Mouse (Mus musculus) midbrain, embryonic 11.5 days (tissue): Measurements from ENCODE around the gene Rnf113a2. TPM values are rescaled to one million over a fixed set of nuclear protein-coding genes. Genes with fewer than 3 reads are reported as not detected.

Experiments used
- ATAC-seq: fragments of 200-750 bp; cut with Nextera tagmentation; 2 replicates; pipeline ENCODE4 v1.8.0; 2017; ENCODE audit warnings: moderate TSS enrichment, moderate library complexity; ENCODE audit not compliant: low FRiP score
- DNase-seq: peaks from one replicate; pipeline ENCODE4 v3.0.0; 2015; ENCODE audit warnings: low spot score; ENCODE audit errors: missing footprints
- H3K27ac ChIP-seq: fragments of 300-500 bp; sonication (generic); 2 replicates; pipeline ENCODE4 v1.5.1; 2014; ENCODE audit warnings: low read depth, low read length
- H3K27me3 ChIP-seq: fragments of 300-500 bp; sonication (generic); 2 replicates; pipeline ENCODE4 v1.6.1; 2014; ENCODE audit warnings: mild to moderate bottlenecking, low read length, moderate library complexity, mixed read lengths; ENCODE audit not compliant: control insufficient read depth, insufficient read depth
- H3K36me3 ChIP-seq: fragments of 300-500 bp; sonication (generic); 2 replicates; pipeline ENCODE4 v1.6.1; 2014; ENCODE audit warnings: mild to moderate bottlenecking, low read length, moderate library complexity, mixed read lengths; ENCODE audit not compliant: control insufficient read depth, insufficient read depth
- H3K4me1 ChIP-seq: fragments of 300-500 bp; sonication (generic); 2 replicates; pipeline ENCODE4 v1.6.1; 2014; ENCODE audit warnings: low read length; ENCODE audit not compliant: control insufficient read depth, insufficient read depth
- H3K4me2 ChIP-seq: fragments of 300-500 bp; sonication (generic); 2 replicates; pipeline ENCODE4 v1.6.1; 2014; ENCODE audit warnings: mild to moderate bottlenecking, moderate library complexity
- H3K4me3 ChIP-seq: fragments of 300-500 bp; sonication (generic); 2 replicates; pipeline ENCODE4 v1.5.1; 2014; ENCODE audit warnings: low read depth, low read length
- H3K9ac ChIP-seq: fragments of 300-500 bp; sonication (generic); 2 replicates; pipeline ENCODE4 v1.6.1; 2014; ENCODE audit warnings: low read length
- H3K9me3 ChIP-seq: fragments of 300-500 bp; sonication (generic); 2 replicates; pipeline ENCODE4 v1.6.1; 2016; ENCODE audit warnings: low read length; ENCODE audit not compliant: control insufficient read depth
- WGBS: fragments of 180-500 bp; shearing (Covaris S2); extraction: QIAGEN DNeasy Blood & Tissue Kit; methylation state at CpG from one replicate; pipeline ENCODE4 v1.1.7; 2014; 5-methylcytosine and 5-hydroxymethylcytosine counted together
- polyA plus RNA-seq: library from polyadenylated mRNA; unstranded; fragments of >200 nt; fragmentation: Nextera tagmentation; extraction: Ambion mirVana; gene quantifications from 2 replicates; pipeline ENCODE4 v1.2.1, GENCODE M21; 2014

The Rnf113a2 gene
- polyA plus RNA-seq, 1 experiment from 2014 or later: 28.0 TPM

GRCm38 (mm10) chr12:84392681-84393080 is 24.3 kb upstream of the Rnf113a2 start:
- no peak for DNase-seq
- no peaks in the 10 kb centered on the region for H3K27me3 ChIP-seq

GRCm38 (mm10) chr12:84393847-84394246 is 23.1 kb upstream of the Rnf113a2 start:
- H3K9ac ChIP-seq: no peak overlapping the region
- no peaks in the 10 kb centered on the region for H3K27me3 ChIP-seq

More at GRCm38 (mm10) chr12:84392681-84393080, 24.3 kb upstream of the Rnf113a2 start:
- Histone ChIP-seq H3K9me3 (no peaks in the 10 kb centered on the region), H3K27ac (no peak overlapping the region), H3K9ac (no peak overlapping the region), H3K4me2 (no peak overlapping the region), H3K36me3 (no peaks in the 10 kb centered on the region), H3K4me3 (no peak overlapping the region), H3K4me1 (no peaks in the 10 kb centered on the region)
- 92% methylated on average over 4 of the region's 4 CpGs for WGBS
- no peak for ATAC-seq

DNA sequence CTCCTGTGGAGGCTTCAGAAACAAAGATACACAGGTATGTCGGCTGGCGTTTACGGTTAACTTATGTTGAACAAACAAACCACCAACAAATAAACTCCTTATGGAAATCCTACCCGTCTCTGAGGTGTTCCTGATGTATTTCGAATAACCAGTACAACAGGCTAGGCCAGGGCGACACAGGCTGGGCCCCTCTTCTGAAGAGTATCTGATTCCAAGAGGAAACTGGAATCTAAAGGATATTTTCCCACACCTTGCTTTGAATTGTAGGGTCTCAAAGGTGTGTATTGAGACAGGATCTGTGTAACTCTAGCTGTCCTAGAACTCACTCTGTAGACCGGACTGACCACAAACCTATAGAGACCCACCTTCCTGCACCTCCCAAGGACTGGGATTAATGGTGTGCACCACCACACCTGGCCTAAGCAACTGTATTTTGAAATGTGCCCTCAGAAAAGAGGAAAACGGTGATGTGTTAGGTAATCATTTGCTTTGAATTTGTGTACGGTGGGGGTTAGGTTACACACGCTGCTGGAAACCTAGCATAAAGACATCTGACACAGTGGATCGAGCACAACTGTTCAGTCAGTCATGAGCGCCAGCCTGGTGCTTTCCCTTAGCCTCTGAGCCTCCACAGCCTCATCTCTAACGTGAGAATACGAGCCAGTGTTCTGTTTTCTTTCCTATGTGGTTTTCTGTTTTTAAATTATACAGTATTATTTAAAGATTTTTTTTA is 19.9 kb upstream of the Rnf113a2 start:
- Histone ChIP-seq H3K27me3 (no peaks in the 10 kb centered on the region), H3K9ac (no peak overlapping the region), H3K4me1 (no peaks in the 10 kb centered on the region), H3K4me3 (no peak overlapping the region), H3K27ac (no peak overlapping the region), H3K4me2 (no peak overlapping the region), H3K36me3 (no peaks in the 10 kb centered on the region), H3K9me3 (no peaks in the 10 kb centered on the region)
- no peak for DNase-seq
- ATAC-seq: no peak
- 91% methylated on average over 14 of the region's 14 CpGs for WGBS

More at GRCm38 (mm10) chr12:84393847-84394246, 23.1 kb upstream of the Rnf113a2 start:
- DNase-seq (no peak), ATAC-seq (no peak)
- H3K4me2 ChIP-seq: no peak overlapping the region
- H3K4me1 ChIP-seq: no peaks in the 10 kb centered on the region
- H3K36me3 ChIP-seq: no peaks in the 10 kb centered on the region
- WGBS: 92% methylated on average over 5 of the region's 5 CpGs
- H3K4me3 ChIP-seq: no peak overlapping the region
- H3K9me3 ChIP-seq: no peaks in the 10 kb centered on the region
- H3K27ac ChIP-seq: no peak overlapping the region

GRCm38 (mm10) chr12:84397685-84398084 is 19.3 kb upstream of the Rnf113a2 start:
- Histone ChIP-seq H3K36me3 (no peaks in the 10 kb centered on the region), H3K4me3 (no peak overlapping the region), H3K9ac (no peak overlapping the region), H3K4me1 (no peaks in the 10 kb centered on the region), H3K4me2 (no peak overlapping the region), H3K9me3 (no peaks in the 10 kb centered on the region), H3K27ac (no peak overlapping the region), H3K27me3 (no peaks in the 10 kb centered on the region)
- DNase-seq: no peak
- ATAC-seq: no peak

DNA sequence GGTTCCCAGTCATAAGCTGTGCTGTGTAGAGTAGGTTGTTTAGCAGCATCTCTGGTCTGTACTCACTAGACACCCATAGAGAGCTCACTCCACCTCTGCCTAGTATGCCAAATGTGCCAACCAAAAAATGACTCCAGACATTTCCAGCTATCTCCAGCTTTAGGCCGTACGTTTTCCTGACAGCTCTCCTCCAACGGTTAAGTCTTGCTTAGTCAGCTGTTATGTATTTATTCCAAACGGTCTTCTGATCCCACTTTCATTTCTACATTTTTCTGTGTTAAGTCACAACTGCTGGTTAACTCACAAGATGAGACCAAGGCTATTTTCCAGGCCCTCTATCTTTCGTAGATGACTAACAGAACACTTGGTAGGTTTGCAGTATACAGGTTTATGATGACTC is 18.4 kb upstream of the Rnf113a2 start:
- no peak overlapping the region for H3K27ac ChIP-seq
- H3K9ac ChIP-seq: no peak overlapping the region
- H3K9me3 ChIP-seq: no peaks in the 10 kb centered on the region
- no peak overlapping the region for H3K4me2 ChIP-seq
- no peaks in the 10 kb centered on the region for H3K27me3 ChIP-seq
- 88% methylated on average over 5 of the region's 5 CpGs for WGBS
- no peaks in the 10 kb centered on the region for H3K4me1 ChIP-seq
- no peaks in the 10 kb centered on the region for H3K36me3 ChIP-seq
- ATAC-seq (no peak), DNase-seq (no peak)
- H3K4me3 ChIP-seq: no peak overlapping the region

- WGBS: 87% methylated on average over 9 of the region's 9 CpGs
- Histone ChIP-seq H3K4me2 (no peak overlapping the region), H3K27me3 (no peaks in the 10 kb centered on the region), H3K36me3 (no peaks in the 10 kb centered on the region), H3K4me1 (no peaks in the 10 kb centered on the region), H3K9ac (no peak overlapping the region), H3K9me3 (no peaks in the 10 kb centered on the region), H3K4me3 (no peak overlapping the region), H3K27ac (no peak overlapping the region)
- no peak for ATAC-seq
- no peak for DNase-seq
These were observed 17.9 kb upstream of the Rnf113a2 start for GRCm38 (mm10) chr12:84399135-84399534.

- no peak overlapping the region for H3K27ac ChIP-seq
- 78% methylated on average over 9 of the region's 9 CpGs for WGBS
These were observed 17.3 kb upstream of the Rnf113a2 start for GRCm38 (mm10) chr12:84399663-84400062.

GRCm38 (mm10) chr12:84400068-84400467 is 16.9 kb upstream of the Rnf113a2 start:
- DNase-seq (no peak), ATAC-seq (no peak)
- WGBS: 84% methylated on average over 3 of the region's 3 CpGs
- H3K9ac ChIP-seq: no peak overlapping the region
- H3K36me3 ChIP-seq: no peaks in the 10 kb centered on the region
- no peaks in the 10 kb centered on the region for H3K9me3 ChIP-seq
- H3K4me1 ChIP-seq: no peaks in the 10 kb centered on the region
- H3K4me2 ChIP-seq: no peak overlapping the region
- no peak overlapping the region for H3K4me3 ChIP-seq
- H3K27me3 ChIP-seq: no peaks in the 10 kb centered on the region
- H3K27ac ChIP-seq: no peak overlapping the region

More at GRCm38 (mm10) chr12:84399663-84400062, 17.3 kb upstream of the Rnf113a2 start:
- no peak overlapping the region for H3K4me2 ChIP-seq
- no peak for ATAC-seq
- no peak overlapping the region for H3K4me3 ChIP-seq
- H3K9me3 ChIP-seq: no peaks in the 10 kb centered on the region
- H3K9ac ChIP-seq: no peak overlapping the region
- no peaks in the 10 kb centered on the region for H3K27me3 ChIP-seq
- no peaks in the 10 kb centered on the region for H3K4me1 ChIP-seq
- H3K36me3 ChIP-seq: no peaks in the 10 kb centered on the region
- DNase-seq: no peak

- H3K27ac ChIP-seq: no peak overlapping the region
- H3K4me2 ChIP-seq: no peak overlapping the region
- DNase-seq: no peak
- 73% methylated on average over 3 of the region's 3 CpGs for WGBS
- H3K4me1 ChIP-seq: no peaks in the 10 kb centered on the region
- no peak overlapping the region for H3K9ac ChIP-seq
- no peak overlapping the region for H3K4me3 ChIP-seq
- no peaks in the 10 kb centered on the region for H3K36me3 ChIP-seq
- ATAC-seq: no peak
- H3K9me3 ChIP-seq: no peaks in the 10 kb centered on the region
- no peaks in the 10 kb centered on the region for H3K27me3 ChIP-seq
These were observed 16.3 kb upstream of the Rnf113a2 start for GRCm38 (mm10) chr12:84400653-84401052.
